ENCODE assay signal across 22 mouse cellular contexts in the genomic region with DNA sequence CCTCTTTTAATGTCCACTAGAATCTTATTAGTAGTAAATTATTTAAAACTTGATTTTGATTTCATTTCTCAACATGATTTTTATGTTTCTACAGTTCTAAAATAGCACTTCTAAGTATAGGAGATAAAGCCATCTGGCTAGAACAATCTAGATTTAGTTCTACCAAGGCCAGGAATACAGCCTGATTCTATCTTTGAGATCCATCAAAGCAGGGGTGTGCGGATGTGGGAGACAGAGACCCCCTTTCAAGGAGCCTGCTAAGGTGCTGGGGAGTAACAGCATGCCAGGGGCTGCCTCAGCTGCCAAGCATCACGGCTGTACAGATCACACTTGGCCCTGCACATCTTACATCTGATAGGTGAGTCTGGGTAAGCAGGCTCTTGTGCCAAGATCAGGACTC. TPM values are rescaled to one million over a fixed set of nuclear protein-coding genes. Genes with fewer than 3 reads are reported as not detected.
DNase-seq lines count a peak whose midpoint lies in the region; ATAC-seq and TF ChIP-seq lines count a peak whose summit lies in the region.
"Had no signal": no experiment of that assay in that cellular context is flagged by ENCODE, and none has a peak within 500 bp of the region (broad histone marks: within the 10 kb centered on the region; RNA-seq: fewer than 3 reads in every experiment).

No protein-coding gene starts in this region.

- DNase-seq in frontal cortex, adult 2 months (ENCODE audit: extremely low spot score in 1 of 2, low spot score in 1 of 2): no peak
- no peak for DNase-seq in left cerebral cortex, adult 2 months (ENCODE audit: extremely low spot score in 1 of 2, low spot score in 2 of 2)
- DNase-seq in left cerebral cortex, postnatal 4 days: no peak
- peak; percentile 54 for DNase-seq in brain, adult 2 months (ENCODE audit: low read depth, low spot score)
- no peak for DNase-seq in liver, postnatal 0 days
- DNase-seq: adrenal gland, adult 2 months; adrenal gland, postnatal 10 days; adrenal gland, postnatal 25 days; cerebellum, adult 11-12 months; cerebellum, adult 2 months; cerebellum, adult 9-10 months; cerebellum, postnatal 10 days; cerebellum, postnatal 25 days; embryo, embryonic 11 days had no signal

- peak; percentile 82 for ATAC-seq in frontal cortex, adult (ENCODE audit: low TSS enrichment)
- ATAC-seq in liver, postnatal 0 days: no peak
- ATAC-seq: forebrain, embryonic 15.5 days had no signal

- TF ChIP-seq EP300 in liver, postnatal 0 days (IDR thresholded peaks at IDR 0.05; ENCODE audit: low read depth): no peak

- H3K4me3 ChIP-seq in left cerebral cortex, adult 2 months: no peak overlapping the region
- no peak overlapping the region for H3K4me3 ChIP-seq in cortical plate, adult 2 months (ENCODE audit: insufficient read depth, low read length)
- H3K4me3 ChIP-seq in liver, postnatal 0 days (ENCODE audit: low read depth, low read length): no peak overlapping the region
- H3K4me3 ChIP-seq: embryonic facial prominence, embryonic 13.5 days; embryonic facial prominence, embryonic 15.5 days; erythroblast, embryonic 14.5 days; forebrain, embryonic 10.5 days; forebrain, embryonic 12.5 days; forebrain, embryonic 15.5 days had no signal

- H3K27ac ChIP-seq in left cerebral cortex, adult 2 months: peak overlapping the region; percentile 58
- H3K27ac ChIP-seq in cortical plate, adult 2 months (ENCODE audit: insufficient read depth, low read length): 0 out of 2 replicates have a peak overlapping the region, but pooled peaks have one; percentile 51
- H3K27ac ChIP-seq in liver, postnatal 0 days (ENCODE audit: low read depth): no peak overlapping the region
- H3K27ac ChIP-seq: embryonic facial prominence, embryonic 13.5 days; embryonic facial prominence, embryonic 15.5 days; forebrain, embryonic 10.5 days; forebrain, embryonic 12.5 days; forebrain, embryonic 15.5 days had no signal

- TF ChIP-seq POLR2A in cortical plate, adult 2 months (IDR thresholded peaks at IDR 0.05; ENCODE audit: extremely low read depth, insufficient read depth, low read length): no peak

- 83% methylated on average over 2 of the region's 2 CpGs for WGBS in liver, postnatal 0 days (ENCODE audit: insufficient replicate concordance)

- H3K9me3 ChIP-seq in liver, postnatal 0 days (ENCODE audit: low read length): no peaks in the 10 kb centered on the region
- H3K9me3 ChIP-seq: embryonic facial prominence, embryonic 13.5 days; embryonic facial prominence, embryonic 15.5 days; forebrain, embryonic 10.5 days; forebrain, embryonic 12.5 days; forebrain, embryonic 15.5 days had no signal

- no peak for TF ChIP-seq CTCF in left cerebral cortex, adult 2 months (IDR thresholded peaks at IDR 0.05)
- no peak for TF ChIP-seq CTCF in cortical plate, adult 2 months (IDR thresholded peaks at IDR 0.05; ENCODE audit: extremely low read depth, insufficient read depth, low read length)
- no peak for TF ChIP-seq CTCF in liver, postnatal 0 days (IDR thresholded peaks at IDR 0.05; ENCODE audit: low read depth)

- no peak overlapping the region for H3K4me2 ChIP-seq in liver, postnatal 0 days (ENCODE audit: low read depth, low read length)
- H3K4me2 ChIP-seq: embryonic facial prominence, embryonic 13.5 days; embryonic facial prominence, embryonic 15.5 days; forebrain, embryonic 12.5 days; forebrain, embryonic 15.5 days had no signal

- H3K4me1 ChIP-seq in cortical plate, adult 2 months (ENCODE audit: control insufficient read depth, insufficient read depth, low read length): peaks cover 3% of the 10 kb centered on the region
- peaks cover 6% of the 10 kb centered on the region for H3K4me1 ChIP-seq in liver, postnatal 0 days (ENCODE audit: insufficient read depth)
- H3K4me1 ChIP-seq: embryonic facial prominence, embryonic 15.5 days had no signal

- H3K27me3 ChIP-seq in liver, postnatal 0 days (ENCODE audit: insufficient read depth, low read length): no peaks in the 10 kb centered on the region
- H3K27me3 ChIP-seq: embryonic facial prominence, embryonic 13.5 days; embryonic facial prominence, embryonic 15.5 days; forebrain, embryonic 12.5 days; forebrain, embryonic 15.5 days had no signal

- H3K9ac ChIP-seq in liver, postnatal 0 days (replicated peaks): no peak overlapping the region
- H3K9ac ChIP-seq: embryonic facial prominence, embryonic 13.5 days; embryonic facial prominence, embryonic 15.5 days; forebrain, embryonic 12.5 days; forebrain, embryonic 15.5 days had no signal

- intact Hi-C loops in left cerebral cortex, adult 2 months (cut with DNase I): no loop called here
- intact Hi-C loops in left cerebral cortex, postnatal 4 days (cut with DNase I): no loop called here

- no peaks in the 10 kb centered on the region for H3K36me3 ChIP-seq in liver, postnatal 0 days (replicated peaks; ENCODE audit: insufficient read depth, low read length)
- H3K36me3 ChIP-seq: embryonic facial prominence, embryonic 13.5 days; embryonic facial prominence, embryonic 15.5 days; forebrain, embryonic 10.5 days; forebrain, embryonic 12.5 days; forebrain, embryonic 15.5 days had no signal

RNA-seq across cellular contexts. Expression of a gene that starts 13.4 kb away (rescaled TPM):
- polyA plus RNA-seq in frontal cortex, adult 2 months (2012; rRNA removed): 115 and 119 TPM in 2 replicates
- total RNA-seq in left cerebral cortex, adult 2 months (2021): 100 to 1,000 TPM; 137 to 148 TPM
- total RNA-seq in left cerebral cortex, postnatal 4 days (2021): 100 to 1,000 TPM; 268 to 332 TPM
- 104 and 107 TPM in 2 replicates for polyA plus RNA-seq in cortical plate, adult 2 months (2012; rRNA removed)
- 18.8 and 21.6 TPM in 2 replicates for polyA plus RNA-seq in liver, postnatal 0 days (2015; fragmentation: Nextera tagmentation; extraction: Ambion mirVana)
